26 mouse cellular contexts compared by ENCODE assay signal in genomic region chr5:97959651-97960050, GRCm38 (mm10).
DNase-seq lines count a peak whose midpoint lies in the region; ATAC-seq lines count a peak whose summit lies in the region.
"Had no signal": no experiment of that assay in that cellular context is flagged by ENCODE, and none has a peak within 500 bp of the region (broad histone marks: within the 10 kb centered on the region; RNA-seq: fewer than 3 reads in every experiment).

No protein-coding gene starts in this region.

- H3K9ac ChIP-seq in embryonic facial prominence, embryonic 14.5 days (ENCODE audit: low read depth, low read length): no peak overlapping the region
- H3K9ac ChIP-seq: embryonic facial prominence, embryonic 13.5 days; forebrain, embryonic 13.5 days; hindbrain, embryonic 14.5 days had no signal

- no peaks in the 10 kb centered on the region for H3K9me3 ChIP-seq in embryonic facial prominence, embryonic 14.5 days (ENCODE audit: control insufficient read depth, low read length)
- H3K9me3 ChIP-seq in embryonic facial prominence, embryonic 10.5 days: no peaks in the 10 kb centered on the region
- no peaks in the 10 kb centered on the region for H3K9me3 ChIP-seq in hindbrain, embryonic 10.5 days
- H3K9me3 ChIP-seq: embryonic facial prominence, embryonic 13.5 days; forebrain, embryonic 10.5 days; forebrain, embryonic 13.5 days had no signal

- no peaks in the 10 kb centered on the region for H3K27me3 ChIP-seq in embryonic facial prominence, embryonic 14.5 days (replicated peaks; ENCODE audit: control insufficient read depth, insufficient read depth, low read length)
- no peaks in the 10 kb centered on the region for H3K27me3 ChIP-seq in embryonic facial prominence, embryonic 10.5 days (replicated peaks; ENCODE audit: low read depth, poor library complexity, severe bottlenecking)
- no peaks in the 10 kb centered on the region for H3K27me3 ChIP-seq in hindbrain, embryonic 10.5 days (ENCODE audit: insufficient read depth, poor library complexity, severe bottlenecking)
- H3K27me3 ChIP-seq: embryonic facial prominence, embryonic 13.5 days; forebrain, embryonic 13.5 days had no signal

- WGBS in embryonic facial prominence, embryonic 14.5 days: 56% methylated on average over 2 of the region's 2 CpGs
- WGBS in embryonic facial prominence, embryonic 10.5 days: 70% methylated on average over 2 of the region's 2 CpGs
- 74% methylated on average over 2 of the region's 2 CpGs for WGBS in hindbrain, embryonic 10.5 days

- peaks cover 23% of the 10 kb centered on the region for H3K36me3 ChIP-seq in embryonic facial prominence, embryonic 14.5 days (ENCODE audit: control insufficient read depth, insufficient read depth, low read length)
- H3K36me3 ChIP-seq in embryonic facial prominence, embryonic 10.5 days (replicated peaks): peaks cover 65% of the 10 kb centered on the region
- H3K36me3 ChIP-seq in hindbrain, embryonic 10.5 days: peaks cover 27% of the 10 kb centered on the region

- peak; percentile 60; the same call in 1 of the 2 replicates for ATAC-seq in embryonic facial prominence, embryonic 14.5 days (ENCODE audit: low read depth)
- peak; percentile 60 for ATAC-seq in granulocyte monocyte progenitor cell, adult 5-6 weeks (replicated peaks; ENCODE audit: poor library complexity, severe bottlenecking)
- ATAC-seq in megakaryocyte progenitor cell, adult 5-6 weeks (replicated peaks; ENCODE audit: poor library complexity): peak; percentile 57
- ATAC-seq: activated CD4-positive, CD25-positive, alpha-beta regulatory T cell, adult 4 months; forebrain, embryonic 13.5 days; forebrain, embryonic 16.5 days; hindbrain, postnatal 0 days; intestine, embryonic 16.5 days had no signal

- H3K4me2 ChIP-seq in embryonic facial prominence, embryonic 14.5 days (ENCODE audit: low read depth, low read length): no peak overlapping the region
- H3K4me2 ChIP-seq: embryonic facial prominence, embryonic 13.5 days; forebrain, embryonic 13.5 days; heart, embryonic 11.5 days; hindbrain, embryonic 14.5 days had no signal

- H3K4me1 ChIP-seq in embryonic facial prominence, embryonic 14.5 days (ENCODE audit: control insufficient read depth, insufficient read depth, low read length): no peaks in the 10 kb centered on the region
- no peaks in the 10 kb centered on the region for H3K4me1 ChIP-seq in embryonic facial prominence, embryonic 10.5 days
- H3K4me1 ChIP-seq in hindbrain, embryonic 10.5 days (replicated peaks): no peaks in the 10 kb centered on the region
- H3K4me1 ChIP-seq: embryonic facial prominence, embryonic 13.5 days; forebrain, embryonic 10.5 days; forebrain, embryonic 13.5 days had no signal

- no peak overlapping the region for H3K4me3 ChIP-seq in embryonic facial prominence, embryonic 14.5 days (ENCODE audit: low read depth, low read length)
- H3K4me3 ChIP-seq in embryonic facial prominence, embryonic 10.5 days: no peak overlapping the region
- no peak overlapping the region for H3K4me3 ChIP-seq in hindbrain, embryonic 10.5 days
- H3K4me3 ChIP-seq: embryonic facial prominence, embryonic 13.5 days; forebrain, embryonic 10.5 days; forebrain, embryonic 13.5 days had no signal

- no peak for DNase-seq in embryonic facial prominence, embryonic 14.5 days (ENCODE audit: low spot score)
- no peak for DNase-seq in embryonic facial prominence, embryonic 10.5 days (ENCODE audit: low spot score)
- DNase-seq in MN1 (ENCODE audit: low spot score): peak; percentile 44
- no peak for DNase-seq in heart, postnatal 4 days
- DNase-seq in right cerebral cortex, postnatal 36 days (ENCODE audit: low spot score in 2 of 2): no peak
- no peak for DNase-seq in hindbrain, embryonic 10.5 days (ENCODE audit: low spot score)
- DNase-seq: adrenal gland, adult 8-10 months; adrenal gland, postnatal 36 days; cerebellum, adult 11 months; cerebellum, adult 8-10 months; cerebellum, postnatal 10 days; cerebellum, postnatal 36 days; gastrocnemius, postnatal 10 days; gastrocnemius, postnatal 36 days; heart, adult 11 months had no signal

- H3K27ac ChIP-seq in embryonic facial prominence, embryonic 14.5 days (replicated peaks; ENCODE audit: low read depth, low read length): no peak overlapping the region
- no peak overlapping the region for H3K27ac ChIP-seq in embryonic facial prominence, embryonic 10.5 days (replicated peaks)
- H3K27ac ChIP-seq in hindbrain, embryonic 10.5 days: no peak overlapping the region
- H3K27ac ChIP-seq: embryonic facial prominence, embryonic 13.5 days; forebrain, embryonic 10.5 days; forebrain, embryonic 13.5 days; hindbrain, embryonic 14.5 days; hindbrain, postnatal 0 days had no signal
